Mouse (Mus musculus) C2C12 (cell line): ENCODE results near the gene Sdhb.

Experiments
- CEBPB ChIP-seq: IDR thresholded peaks from one replicate; pipeline ENCODE4 v1.6.1; 2011; ENCODE audit warnings: low read depth, mild to moderate bottlenecking, control low read depth, moderate library complexity
- CTCF ChIP-seq: IDR thresholded peaks from one replicate; pipeline ENCODE4 v1.5.1; 2011; ENCODE audit not compliant: control insufficient read depth, insufficient read depth, insufficient read length
- FOSL1 ChIP-seq: IDR thresholded peaks from one replicate; pipeline ENCODE4 v1.8.0; 2011; ENCODE audit warnings: mild to moderate bottlenecking, low read length; ENCODE audit not compliant: poor library complexity, insufficient read depth, severe bottlenecking
- MAX ChIP-seq: IDR thresholded peaks from one replicate; pipeline ENCODE4 v1.6.1; 2011; ENCODE audit warnings: mild to moderate bottlenecking, control low read depth
- MYOG ChIP-seq: IDR thresholded peaks from one replicate; pipeline ENCODE4 v1.6.1; 2011; ENCODE audit not compliant: control insufficient read depth, insufficient read length; ENCODE audit errors: extremely low read depth
- USF1 ChIP-seq: IDR thresholded peaks from one replicate; pipeline ENCODE4 v1.6.1; 2011; ENCODE audit warnings: low read depth, mild to moderate bottlenecking, control low read depth, moderate library complexity

- no peak for TF ChIP-seq USF1
- no peak for TF ChIP-seq MAX
- TF ChIP-seq CTCF, result no peak
- no peak for TF ChIP-seq CEBPB
- TF ChIP-seq MYOG, result no peak
- no peak for TF ChIP-seq FOSL1
These were observed 60.6 kb downstream of the Sdhb start for GRCm38 (mm10) chr4:141021614-141021929.
